Mouse (Mus musculus): ENCODE results near the gene Ppp1r13l. TPM values are rescaled to one million over a fixed set of nuclear protein-coding genes. Genes with fewer than 3 reads are reported as not detected.
A peak's percentile ranks its signal among the peaks of the same experiment; 100 is the strongest.

The Ppp1r13l gene
- polyA plus RNA-seq, 1 experiment from 2014 or later, result 8.9 TPM

DNA sequence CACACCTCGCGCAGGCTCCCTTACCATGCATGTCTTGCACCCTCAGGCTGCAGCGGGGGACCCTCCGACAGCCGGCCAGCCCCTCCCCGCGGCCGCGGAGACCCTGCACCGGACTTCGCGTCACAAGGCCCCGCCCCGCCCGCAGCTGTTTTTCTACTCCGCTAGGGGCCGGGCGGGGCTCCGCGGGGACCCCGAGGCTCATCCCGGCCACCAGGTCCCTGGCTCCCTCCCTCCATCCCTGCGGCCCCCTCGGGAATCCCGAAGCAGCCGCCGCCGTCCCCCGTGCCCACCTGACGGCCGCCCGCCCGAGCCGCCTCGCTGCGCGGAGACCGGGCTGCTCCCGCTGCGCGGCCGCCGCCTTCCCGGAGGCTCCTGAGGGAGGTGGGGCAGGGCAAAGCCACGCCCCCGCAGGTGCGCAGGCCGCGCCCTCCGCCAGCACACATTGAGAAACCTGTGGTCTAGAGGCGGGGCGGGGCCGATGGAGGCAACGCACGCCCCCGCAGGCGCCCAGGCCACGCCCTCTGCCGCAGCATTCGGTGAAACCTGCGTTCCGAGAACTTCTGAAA lies 44.3 kb downstream of the Ppp1r13l start, which contains the start of gene Klc3:
Gene Klc3 (minus strand): TSS at position 374 of the 566 bp plus-strand sequence.
- under 1% methylated on average over 62 of the region's 62 CpGs for WGBS
- Histone ChIP-seq H3K9me3 (no peaks in the 10 kb centered on the region), H3K9ac (peak within 1 kb of the TSS; percentile 44; the same call in 1 of the 2 replicates), H3K4me3 (replicated peaks) (peak within 1 kb of the TSS; percentile 62), H3K4me2 (peak within 1 kb of the TSS; percentile 79), H3K27me3 (replicated peaks) (peaks cover 36% of the 10 kb centered on the region), H3K27ac (no peak within 1 kb of the TSS), H3K36me3 (no peaks in the 10 kb centered on the region), H3K4me1 (peaks cover 12% of the 10 kb centered on the region)
- peak; percentile 75 for ATAC-seq (ENCODE audit: insufficient read depth, low FRiP score, low read depth)

GRCm38 (mm10) chr7:19404476-19404875 lies 44.9 kb downstream of the Ppp1r13l start, which contains the start of gene Ckm:
TSS of gene Ckm (plus strand) at chr7:19404776.
- Histone ChIP-seq H3K9me3 (no peaks in the 10 kb centered on the region), H3K4me2 (peak within 1 kb of the TSS; percentile 79), H3K9ac (peak within 1 kb of the TSS; percentile 44; the same call in 1 of the 2 replicates), H3K4me1 (peaks cover 8% of the 10 kb centered on the region; the same call in 1 of the 2 replicates), H3K27me3 (replicated peaks) (peaks cover 33% of the 10 kb centered on the region), H3K4me3 (replicated peaks) (peak within 1 kb of the TSS; percentile 62), H3K27ac (no peak within 1 kb of the TSS), H3K36me3 (no peaks in the 10 kb centered on the region)
- ATAC-seq (ENCODE audit: insufficient read depth, low FRiP score, low read depth), result no peak
- 48% methylated on average over 7 of the region's 7 CpGs for WGBS

- H3K27me3 ChIP-seq (replicated peaks), result peaks cover 31% of the 10 kb centered on the region
- H3K4me2 ChIP-seq, result peak overlapping the region; percentile 40; the same call in 1 of the 2 replicates
- no peak overlapping the region for H3K27ac ChIP-seq
- no peak overlapping the region for H3K4me3 ChIP-seq (replicated peaks)
- ATAC-seq (ENCODE audit: insufficient read depth, low FRiP score, low read depth), result no peak
- H3K9me3 ChIP-seq, result no peaks in the 10 kb centered on the region
- H3K36me3 ChIP-seq, result no peaks in the 10 kb centered on the region
- 1% methylated on average over 19 of the region's 19 CpGs for WGBS
- 0 out of 2 replicates have a peak, but pooled peaks cover 4% of the 10 kb centered on the region for H3K4me1 ChIP-seq
- no peak overlapping the region for H3K9ac ChIP-seq
Measured at GRCm38 (mm10) chr7:19405417-19405816, 45.9 kb downstream of the Ppp1r13l start.

DNA sequence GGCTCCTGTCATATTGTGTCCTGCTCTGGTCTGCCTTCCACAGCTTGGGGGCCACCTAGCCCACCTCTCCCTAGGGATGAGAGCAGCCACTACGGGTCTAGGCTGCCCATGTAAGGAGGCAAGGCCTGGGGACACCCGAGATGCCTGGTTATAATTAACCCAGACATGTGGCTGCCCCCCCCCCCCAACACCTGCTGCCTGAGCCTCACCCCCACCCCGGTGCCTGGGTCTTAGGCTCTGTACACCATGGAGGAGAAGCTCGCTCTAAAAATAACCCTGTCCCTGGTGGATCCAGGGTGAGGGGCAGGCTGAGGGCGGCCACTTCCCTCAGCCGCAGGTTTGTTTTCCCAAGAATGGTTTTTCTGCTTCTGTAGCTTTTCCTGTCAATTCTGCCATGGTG lies 50.2 kb downstream of the Ppp1r13l start:
- 42% methylated on average over 6 of the region's 6 CpGs for WGBS
- Histone ChIP-seq H3K27ac (no peak overlapping the region), H3K9me3 (no peaks in the 10 kb centered on the region), H3K27me3 (replicated peaks) (peaks cover 9% of the 10 kb centered on the region), H3K4me3 (replicated peaks) (no peak overlapping the region), H3K36me3 (no peaks in the 10 kb centered on the region), H3K4me1 (0 out of 2 replicates have a peak, but pooled peaks cover 2% of the 10 kb centered on the region), H3K9ac (no peak overlapping the region), H3K4me2 (no peak overlapping the region)
- ATAC-seq (ENCODE audit: insufficient read depth, low FRiP score, low read depth), result no peak

GRCm38 (mm10) chr7:19410766-19411344 lies 51.3 kb downstream of the Ppp1r13l start:
- Histone ChIP-seq H3K9ac (no peak overlapping the region), H3K4me2 (no peak overlapping the region), H3K9me3 (no peaks in the 10 kb centered on the region), H3K4me1 (0 out of 2 replicates have a peak, but pooled peaks cover 2% of the 10 kb centered on the region), H3K36me3 (no peaks in the 10 kb centered on the region), H3K27ac (no peak overlapping the region), H3K27me3 (replicated peaks) (peaks cover under 1% of the 10 kb centered on the region; the same call in 1 of the 2 replicates), H3K4me3 (replicated peaks) (no peak overlapping the region)
- 73% methylated on average over 11 of the region's 11 CpGs for WGBS
- peak; percentile 41 for ATAC-seq (ENCODE audit: insufficient read depth, low FRiP score, low read depth)

DNA sequence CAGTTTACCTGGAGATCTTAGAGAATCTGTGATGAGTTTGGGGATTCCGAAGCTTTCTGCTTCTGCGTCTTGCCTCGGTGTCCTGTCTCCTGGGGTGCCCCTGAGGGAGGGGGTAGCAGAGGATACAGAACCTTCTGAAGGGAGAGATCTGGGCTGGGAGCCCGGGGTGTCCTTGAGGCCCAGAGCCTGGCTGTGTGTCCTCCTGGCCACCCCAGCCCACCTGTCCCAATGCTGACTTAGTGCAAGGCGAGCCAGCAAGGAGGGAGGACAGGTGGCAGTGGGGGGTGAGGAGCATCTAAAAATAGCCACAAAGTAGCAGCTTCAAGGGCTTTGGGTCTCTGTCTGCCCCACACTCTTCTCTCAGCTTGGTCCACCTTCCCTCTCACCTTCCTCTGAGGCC lies 52.2 kb downstream of the Ppp1r13l start:
- H3K4me1 ChIP-seq, result 0 out of 2 replicates have a peak, but pooled peaks cover 2% of the 10 kb centered on the region
- H3K9me3 ChIP-seq, result no peaks in the 10 kb centered on the region
- H3K4me3 ChIP-seq (replicated peaks), result no peak overlapping the region
- no peaks in the 10 kb centered on the region; the same call in 1 of the 2 replicates for H3K27me3 ChIP-seq (replicated peaks)
- 84% methylated on average over 5 of the region's 5 CpGs for WGBS
- no peak overlapping the region for H3K9ac ChIP-seq
- no peak overlapping the region for H3K27ac ChIP-seq
- no peak for ATAC-seq (ENCODE audit: insufficient read depth, low FRiP score, low read depth)
- no peak overlapping the region for H3K4me2 ChIP-seq
- H3K36me3 ChIP-seq, result no peaks in the 10 kb centered on the region

DNA sequence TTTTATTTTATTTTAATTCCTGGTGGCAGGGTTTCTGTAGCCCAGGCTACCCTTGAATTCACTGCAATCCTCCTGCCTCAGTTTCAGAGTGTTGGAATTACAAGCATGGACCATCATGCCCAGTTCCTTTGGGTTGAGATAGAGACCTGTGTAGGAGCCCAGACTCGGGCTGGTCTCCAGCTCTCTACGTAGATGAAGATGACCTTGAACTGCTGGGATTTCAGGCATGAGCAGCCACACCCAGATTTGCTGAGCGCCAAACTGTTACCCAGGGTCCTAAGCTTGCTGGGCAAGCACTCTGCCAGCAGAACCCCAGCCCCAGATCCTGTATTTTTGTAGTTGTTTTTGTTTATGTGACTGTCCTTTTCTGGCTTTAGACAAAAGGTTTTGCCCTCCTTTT lies 54.0 kb downstream of the Ppp1r13l start:
- no peak overlapping the region for H3K9ac ChIP-seq
- H3K4me3 ChIP-seq (replicated peaks), result no peak overlapping the region
- WGBS, result 85% methylated on average over 3 of the region's 3 CpGs
- H3K36me3 ChIP-seq, result no peaks in the 10 kb centered on the region
- H3K9me3 ChIP-seq, result no peaks in the 10 kb centered on the region
- H3K4me1 ChIP-seq, result 0 out of 2 replicates have a peak, but pooled peaks cover 2% of the 10 kb centered on the region
- H3K27me3 ChIP-seq (replicated peaks), result peaks cover 4% of the 10 kb centered on the region; the same call in 1 of the 2 replicates
- no peak overlapping the region for H3K27ac ChIP-seq
- no peak overlapping the region for H3K4me2 ChIP-seq
- no peak for ATAC-seq (ENCODE audit: insufficient read depth, low FRiP score, low read depth)

- no peak overlapping the region for H3K9ac ChIP-seq
- H3K27ac ChIP-seq, result no peak overlapping the region
- no peaks in the 10 kb centered on the region for H3K36me3 ChIP-seq
- 70% methylated on average over 15 of the region's 15 CpGs for WGBS
- H3K4me2 ChIP-seq, result no peak overlapping the region
- ATAC-seq (ENCODE audit: insufficient read depth, low FRiP score, low read depth), result no peak
- no peaks in the 10 kb centered on the region for H3K4me1 ChIP-seq
- no peak overlapping the region for H3K4me3 ChIP-seq (replicated peaks)
- peaks cover 23% of the 10 kb centered on the region for H3K27me3 ChIP-seq (replicated peaks)
- no peaks in the 10 kb centered on the region for H3K9me3 ChIP-seq
Measured at GRCm38 (mm10) chr7:19416590-19416989, 57.0 kb downstream of the Ppp1r13l start.

- peak overlapping the region; percentile 43 for H3K4me2 ChIP-seq
- H3K4me1 ChIP-seq, result no peaks in the 10 kb centered on the region
- no peaks in the 10 kb centered on the region for H3K36me3 ChIP-seq
- no peaks in the 10 kb centered on the region for H3K9me3 ChIP-seq
- H3K27me3 ChIP-seq (replicated peaks), result peaks cover 29% of the 10 kb centered on the region
- H3K4me3 ChIP-seq (replicated peaks), result no peak overlapping the region; the same call in 1 of the 2 replicates
- WGBS, result 5% methylated on average over 28 of the region's 28 CpGs
- H3K27ac ChIP-seq, result no peak overlapping the region
- no peak overlapping the region for H3K9ac ChIP-seq
- no peak for ATAC-seq (ENCODE audit: insufficient read depth, low FRiP score, low read depth)
Measured at GRCm38 (mm10) chr7:19420121-19420520, 60.6 kb downstream of the Ppp1r13l start.

DNA sequence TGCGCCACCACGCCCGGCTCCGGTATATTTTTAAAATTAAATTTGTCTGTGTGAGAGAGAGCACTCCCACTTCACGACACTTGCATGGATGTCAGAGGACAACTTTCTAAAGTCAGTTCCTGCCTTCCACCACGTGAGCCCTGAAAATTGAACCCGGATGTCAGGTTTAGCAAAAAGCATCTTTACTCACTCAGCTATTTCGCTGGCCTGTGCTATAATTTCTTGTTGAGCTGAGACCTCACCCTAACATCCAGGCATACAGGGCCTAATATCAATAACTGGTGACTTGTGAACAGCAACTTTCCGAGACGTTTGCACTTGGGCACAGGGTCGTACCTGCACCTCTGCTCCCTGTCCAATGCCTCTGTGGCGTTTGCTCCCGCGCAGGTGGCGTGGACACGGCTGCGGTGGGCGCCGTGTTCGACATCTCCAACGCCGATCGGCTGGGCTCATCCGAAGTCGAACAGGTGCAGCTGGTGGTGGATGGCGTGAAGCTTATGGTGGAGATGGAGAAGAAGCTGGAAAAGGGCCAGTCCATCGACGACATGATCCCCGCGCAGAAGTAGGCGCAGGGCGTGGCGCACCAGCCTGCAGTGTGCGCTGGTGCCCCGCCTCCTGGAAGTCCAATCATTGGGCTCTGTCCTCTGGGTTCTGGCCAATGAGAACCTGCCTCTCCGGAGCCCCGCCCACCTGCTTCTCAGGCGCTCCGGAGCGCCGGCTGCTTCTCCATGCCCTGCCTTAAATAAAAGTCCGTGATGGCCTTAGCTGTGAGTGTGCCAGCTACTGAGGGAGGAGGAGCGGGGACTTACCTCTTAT lies 61.5 kb downstream of the Ppp1r13l start:
- Histone ChIP-seq H3K9ac (no peak overlapping the region), H3K36me3 (peaks cover 9% of the 10 kb centered on the region; the same call in 1 of the 2 replicates), H3K27me3 (replicated peaks) (peaks cover 29% of the 10 kb centered on the region), H3K27ac (no peak overlapping the region), H3K4me3 (replicated peaks) (peak overlapping the region; percentile 31), H3K4me2 (peak overlapping the region; percentile 58), H3K9me3 (no peaks in the 10 kb centered on the region), H3K4me1 (no peaks in the 10 kb centered on the region)
- peak; percentile 92 for ATAC-seq (ENCODE audit: insufficient read depth, low FRiP score, low read depth)
- 11% methylated on average over 43 of the region's 43 CpGs for WGBS

- H3K4me2 ChIP-seq, result no peak overlapping the region
- ATAC-seq (ENCODE audit: insufficient read depth, low FRiP score, low read depth), result no peak
- H3K27ac ChIP-seq, result no peak overlapping the region
- H3K36me3 ChIP-seq, result peaks cover 27% of the 10 kb centered on the region
- H3K9ac ChIP-seq, result no peak overlapping the region
- 89% methylated on average over 3 of the region's 3 CpGs for WGBS
- H3K9me3 ChIP-seq, result no peaks in the 10 kb centered on the region
- peaks cover 26% of the 10 kb centered on the region for H3K27me3 ChIP-seq (replicated peaks)
- H3K4me3 ChIP-seq (replicated peaks), result no peak overlapping the region
- no peaks in the 10 kb centered on the region for H3K4me1 ChIP-seq
Measured at GRCm38 (mm10) chr7:19423083-19423482, 63.5 kb downstream of the Ppp1r13l start.

Data from stomach, embryonic 15.5 days (tissue).